Mouse (Mus musculus) MEL (cell line): ENCODE results near the gene Ubb.

ENCODE experiments used
- CTCF ChIP-seq, 3 experiments: IDR thresholded peaks in 2 of 3; conservative IDR thresholded peaks in 1 of 3; 2 replicates each; pipeline ENCODE4 v1.5.1; 2011 to 2012; ENCODE audit warnings: low read length in 3 of 3, low read depth in 2 of 3, mild to moderate bottlenecking in 2 of 3, improper control_type of control experiment in 1 of 3, inconsistent platforms in 1 of 3, mixed read lengths in 1 of 3, moderate library complexity in 1 of 3; ENCODE audit not compliant: control insufficient read depth in 1 of 3, insufficient read depth in 1 of 3, poor library complexity in 1 of 3, severe bottlenecking in 1 of 3
- EP300 ChIP-seq, 2 experiments: IDR thresholded peaks; 2 replicates each; pipeline ENCODE4 v1.6.1; 2011; ENCODE audit warnings: improper control_type of control experiment in 2 of 2, low read length in 2 of 2, low read depth in 1 of 2, mild to moderate bottlenecking in 1 of 2
- GATA1 ChIP-seq: IDR thresholded peaks from 2 replicates; pipeline ENCODE4 v1.6.1; 2011; ENCODE audit warnings: low read depth, low read length, improper control_type of control experiment
- TCF12 ChIP-seq: IDR thresholded peaks from 2 replicates; pipeline ENCODE4 v1.6.1; 2014; ENCODE audit warnings: low read depth, mild to moderate bottlenecking, inconsistent platforms, low read length, improper control_type of control experiment, moderate library complexity

DNA sequence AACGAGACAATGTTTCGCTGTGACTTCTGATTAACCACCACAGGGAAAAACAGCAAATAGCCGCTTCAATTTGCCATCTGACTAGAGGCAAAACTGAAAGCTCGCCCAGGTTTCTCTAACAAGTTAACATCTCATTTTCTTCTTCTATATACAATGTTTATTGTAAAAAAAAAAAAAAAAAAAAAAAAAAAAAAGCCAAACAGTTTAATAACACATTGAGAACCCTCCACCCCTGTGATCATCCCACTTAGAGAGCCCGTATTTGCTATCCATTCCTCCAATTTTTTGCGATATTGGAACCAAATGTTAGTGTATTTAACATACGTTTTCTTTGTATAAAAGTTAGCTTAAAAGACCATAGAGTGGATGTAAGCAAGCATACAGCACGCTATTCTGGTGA lies 13.9 kb upstream of the Ubb start:
- TF ChIP-seq TCF12 (no peak), EP300 (IDR thresholded peaks at IDR 0.05; ENCODE audit: low read depth in 1 of 2, low read length in 2 of 2) (no peak), CTCF (IDR thresholded peaks at IDR 0.05 in 2 of 3, conservative IDR thresholded peaks at IDR 0.05 in 1 of 3; ENCODE audit: control insufficient read depth in 1 of 3, insufficient read depth in 1 of 3, low read depth in 2 of 3, low read length in 3 of 3, poor library complexity in 1 of 3, severe bottlenecking in 1 of 3) (no peak), GATA1 (no peak)
